Mouse (Mus musculus): ENCODE results near the gene Katnb1. TPM values are rescaled to one million over a fixed set of nuclear protein-coding genes. Genes with fewer than 3 reads are reported as not detected.

Katnb1 gene
- total RNA-seq, 2 experiments from 2014 or later, result 43.9 to 47.2 TPM

GRCm38 (mm10) chr8:95136218-95136617 is 55.2 kb downstream of the Katnb1 start:
- no peak for DNase-seq (ENCODE audit: low spot score in 2 of 2)
- intact Hi-C loops (cut with DNase I), result loop anchor here (10.0 kb wide), 1 partner anchor 69 kb away; the partner anchor contains the start of gene Kifc3

GRCm38 (mm10) chr8:95137201-95137600 is 56.2 kb downstream of the Katnb1 start:
- intact Hi-C loops (cut with DNase I), result loop anchor here (10.0 kb wide), 1 partner anchor 68 kb away; the partner anchor contains the start of gene Kifc3
- DNase-seq (ENCODE audit: low spot score in 2 of 2), result no peak

- DNase-seq (ENCODE audit: low spot score in 2 of 2), result no peak
- intact Hi-C loops (cut with DNase I), result loop anchor here (10.0 kb wide), 1 partner anchor 67 kb away; the partner anchor contains the start of gene Kifc3
Measured at GRCm38 (mm10) chr8:95137641-95138098, 56.7 kb downstream of the Katnb1 start.

DNA sequence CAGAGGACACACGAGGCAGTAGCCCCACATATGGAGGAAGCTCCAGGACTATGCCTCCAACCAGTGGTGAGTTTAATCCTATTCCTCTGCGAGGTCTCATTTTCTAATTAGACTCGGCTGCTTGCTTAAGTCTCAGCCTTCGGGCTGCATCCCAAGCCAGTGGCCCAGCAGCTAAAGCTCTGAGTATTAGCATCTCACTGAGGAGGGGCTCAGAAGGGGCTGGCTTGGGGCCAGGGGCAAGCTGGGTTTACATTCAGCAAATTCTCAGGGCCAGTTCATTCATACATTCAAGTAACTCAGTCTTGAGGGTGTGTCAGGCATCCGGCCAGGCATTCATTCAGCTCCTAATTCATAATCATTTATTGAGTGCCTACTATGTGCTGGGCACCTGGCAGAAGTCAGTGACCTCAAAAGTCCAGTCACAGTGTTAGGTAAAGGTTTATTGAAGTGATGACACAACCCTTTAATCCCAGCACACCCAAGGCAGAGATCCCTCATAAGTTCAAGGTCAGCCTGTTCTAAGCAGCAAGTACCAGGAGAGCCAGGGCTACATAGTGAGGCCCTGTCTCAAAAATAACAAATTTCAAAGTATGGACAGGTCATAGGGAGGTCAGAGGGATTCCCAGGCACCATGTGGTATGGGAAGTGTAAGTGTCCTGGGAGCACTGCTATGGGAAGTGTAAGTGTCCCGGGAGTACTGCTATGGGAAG is 57.5 kb downstream of the Katnb1 start:
- intact Hi-C loops (cut with DNase I), result loop anchor here (10.0 kb wide), 1 partner anchor 66 kb away; the partner anchor contains the start of gene Kifc3
- no peak for DNase-seq (ENCODE audit: low spot score in 2 of 2)

DNA sequence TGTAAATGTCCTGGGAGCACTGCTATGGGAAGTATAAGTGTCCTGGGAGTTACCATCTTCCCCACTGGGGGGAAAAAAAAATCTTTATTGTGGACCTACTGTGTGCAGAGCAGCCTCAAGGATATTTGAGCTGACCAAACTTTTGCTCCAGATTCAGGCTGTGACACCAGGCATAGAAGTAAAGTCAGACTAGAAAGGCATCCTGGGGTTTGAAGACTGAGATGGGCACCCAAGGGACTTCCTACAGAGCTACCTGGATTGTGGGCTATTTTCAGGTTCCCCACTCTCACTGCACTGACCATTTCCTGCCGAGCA is 58.0 kb downstream of the Katnb1 start:
- intact Hi-C loops (cut with DNase I), result loop anchor here (10.0 kb wide), 1 partner anchor 66 kb away; the partner anchor contains the start of gene Kifc3
- DNase-seq (ENCODE audit: low spot score in 2 of 2), result no peak

DNA sequence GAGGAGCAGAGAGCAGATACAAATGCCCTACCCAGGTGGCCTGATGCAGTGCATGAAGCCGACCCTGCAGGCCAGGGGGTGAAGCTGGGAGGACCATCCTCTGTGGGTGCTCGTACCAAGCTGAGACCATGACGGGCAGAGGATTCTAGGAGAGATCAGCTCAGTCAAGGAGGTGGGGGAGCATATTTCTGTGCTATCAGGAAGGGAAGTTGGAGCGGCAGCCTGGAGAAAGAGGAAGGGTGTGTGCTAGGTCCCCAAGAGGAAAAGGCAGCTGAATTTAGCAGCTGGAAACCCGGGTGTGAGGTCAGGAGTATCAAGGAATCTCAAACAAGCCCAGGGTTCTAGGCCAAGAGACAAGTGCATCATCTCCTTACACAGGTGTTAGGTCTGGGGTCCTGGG is 59.6 kb downstream of the Katnb1 start:
- intact Hi-C loops (cut with DNase I), result no loop called here
- no peak for DNase-seq (ENCODE audit: low spot score in 2 of 2)

DNA sequence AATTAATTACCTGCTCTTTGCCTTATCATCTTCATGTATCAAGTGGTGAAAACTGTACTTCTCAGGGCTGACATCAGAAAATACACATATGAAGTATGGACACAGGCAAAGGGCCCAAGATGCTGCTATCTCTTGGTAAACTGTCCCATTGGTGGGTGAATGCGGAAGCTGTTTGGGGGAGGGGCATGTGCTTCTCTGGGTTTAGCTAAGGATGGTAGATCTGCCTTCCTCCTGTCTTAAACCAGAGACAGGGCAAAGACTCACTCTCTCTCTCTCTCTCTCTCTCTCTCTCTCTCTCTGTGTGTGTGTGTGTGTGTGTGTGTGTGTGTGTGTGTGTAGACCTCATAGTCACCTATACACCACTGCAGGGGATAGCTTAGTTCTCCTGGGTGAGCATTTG is 60.0 kb downstream of the Katnb1 start:
- intact Hi-C loops (cut with DNase I), result no loop called here
- no peak for DNase-seq (ENCODE audit: low spot score in 2 of 2)

GRCm38 (mm10) chr8:95141469-95142074 is 60.6 kb downstream of the Katnb1 start:
- intact Hi-C loops (cut with DNase I), result no loop called here
- DNase-seq (ENCODE audit: low spot score in 2 of 2), result no peak

GRCm38 (mm10) chr8:95142075-95142831 is 61.3 kb downstream of the Katnb1 start:
- DNase-seq (ENCODE audit: low spot score in 2 of 2), result peak; percentile 91
- intact Hi-C loops (cut with DNase I), result no loop called here

DNA sequence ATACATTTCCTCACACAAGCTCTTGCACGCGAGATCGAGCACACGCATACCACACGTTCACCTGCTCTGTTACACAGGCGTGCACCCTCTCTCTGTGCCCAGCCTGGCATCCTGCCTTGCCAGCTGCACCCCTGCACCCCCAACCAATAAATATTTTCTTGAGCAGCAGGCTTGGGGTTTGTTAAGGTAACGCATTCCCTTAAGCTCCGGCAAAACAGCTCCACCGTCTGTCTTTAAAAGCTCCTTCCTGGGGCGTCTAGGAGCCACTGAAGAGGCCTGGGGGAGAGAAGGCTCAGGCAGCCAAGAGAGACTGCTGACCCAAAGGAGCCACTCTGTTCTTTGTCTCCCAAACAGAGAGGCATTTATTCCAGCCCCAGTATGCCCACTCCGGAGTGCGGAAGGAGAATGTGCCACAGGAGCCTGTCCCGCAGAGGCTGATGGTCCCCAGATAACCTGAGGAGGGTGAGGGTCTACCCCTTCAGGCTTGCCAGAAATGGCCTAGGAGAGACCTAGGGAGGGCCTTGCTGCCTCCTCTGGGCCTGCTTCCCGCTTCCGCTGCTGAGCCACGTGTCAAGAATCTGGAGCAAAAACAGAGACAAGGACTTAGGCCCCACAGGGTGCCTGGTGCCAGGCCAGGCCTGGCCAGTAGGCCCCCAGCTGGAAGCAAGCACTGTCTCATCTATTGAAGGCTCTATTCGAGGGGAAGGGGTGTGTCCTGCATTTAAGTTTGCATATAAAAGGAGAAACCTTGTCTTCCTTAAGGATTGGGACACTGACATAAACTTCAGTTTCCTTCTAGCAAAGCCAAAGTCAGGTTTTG is 62.2 kb downstream of the Katnb1 start:
- peak; percentile 48 to 54 for DNase-seq (ENCODE audit: low spot score in 2 of 2)
- intact Hi-C loops (cut with DNase I), result no loop called here

DNA sequence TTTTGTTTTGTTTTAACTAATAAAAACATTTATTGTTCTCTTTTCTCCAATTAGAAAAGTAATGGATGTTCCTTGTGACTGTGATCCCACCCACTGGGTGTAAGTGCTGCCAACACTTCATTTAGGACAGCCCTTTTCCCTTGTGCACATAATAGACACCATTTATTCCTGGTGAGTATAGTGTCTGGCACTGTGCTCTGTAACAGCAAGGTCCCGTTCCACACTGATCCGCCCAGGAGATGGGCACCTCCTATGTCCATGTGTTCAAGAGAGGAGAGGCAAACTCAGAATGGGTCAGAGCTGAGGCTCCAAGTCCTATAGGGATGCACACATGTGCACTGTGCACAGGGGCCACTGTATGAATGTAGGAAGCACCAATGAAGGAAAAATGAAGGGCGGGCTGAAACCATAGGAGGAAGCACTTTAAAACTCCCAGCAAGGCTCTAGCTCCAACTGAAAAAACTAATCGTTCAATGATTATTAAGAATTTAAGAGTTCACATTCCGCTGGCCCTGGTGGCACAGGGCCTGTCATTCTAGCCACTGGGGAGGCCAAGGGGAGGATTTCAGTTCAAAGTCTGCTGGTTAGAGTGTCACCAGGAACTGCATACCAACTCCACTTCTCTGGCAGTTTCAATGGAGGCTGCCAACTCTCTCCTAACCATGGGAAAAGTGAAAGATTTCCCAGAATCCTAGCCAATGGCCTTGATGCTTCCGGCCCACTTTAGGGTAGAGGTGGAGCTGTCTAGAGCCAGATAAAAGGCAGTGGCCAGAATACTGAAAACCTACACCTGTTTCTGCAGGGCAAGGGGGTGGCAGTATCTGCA is 63.0 kb downstream of the Katnb1 start:
- intact Hi-C loops (cut with DNase I), result no loop called here
- DNase-seq (ENCODE audit: low spot score in 2 of 2), result no peak

- intact Hi-C loops (cut with DNase I), result no loop called here
- no peak for DNase-seq (ENCODE audit: low spot score in 2 of 2)
Measured at GRCm38 (mm10) chr8:95144631-95145015, 63.6 kb downstream of the Katnb1 start.

GRCm38 (mm10) chr8:95146044-95146745 is 65.2 kb downstream of the Katnb1 start:
- intact Hi-C loops (cut with DNase I), result no loop called here

DNA sequence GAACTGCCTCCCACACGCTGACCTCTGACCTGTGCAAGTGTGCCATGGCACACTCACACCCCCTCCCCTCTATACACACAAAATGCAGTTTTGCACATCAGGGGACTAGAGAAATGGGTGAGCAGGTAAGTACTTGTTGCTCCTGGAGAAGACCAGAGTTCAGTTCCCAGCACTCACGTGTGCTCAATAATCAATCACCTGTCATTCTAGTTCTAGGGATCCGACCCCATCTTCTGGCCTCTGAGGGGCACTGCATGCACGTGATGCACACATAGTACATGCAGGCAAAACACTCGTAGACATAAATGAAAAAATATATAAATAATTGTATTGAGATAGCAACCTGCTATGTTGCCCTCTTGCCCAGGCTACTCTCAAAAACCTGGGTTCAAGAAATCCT is 65.9 kb downstream of the Katnb1 start:
- DNase-seq (ENCODE audit: low spot score in 2 of 2), result no peak
- intact Hi-C loops (cut with DNase I), result no loop called here

More at GRCm38 (mm10) chr8:95146044-95146745, 65.2 kb downstream of the Katnb1 start:
- DNase-seq (ENCODE audit: low spot score in 2 of 2), result no peak

GRCm38 (mm10) chr8:95149426-95149825 is 68.4 kb downstream of the Katnb1 start:
- intact Hi-C loops (cut with DNase I), result no loop called here
- no peak for DNase-seq (ENCODE audit: low spot score in 2 of 2)

DNA sequence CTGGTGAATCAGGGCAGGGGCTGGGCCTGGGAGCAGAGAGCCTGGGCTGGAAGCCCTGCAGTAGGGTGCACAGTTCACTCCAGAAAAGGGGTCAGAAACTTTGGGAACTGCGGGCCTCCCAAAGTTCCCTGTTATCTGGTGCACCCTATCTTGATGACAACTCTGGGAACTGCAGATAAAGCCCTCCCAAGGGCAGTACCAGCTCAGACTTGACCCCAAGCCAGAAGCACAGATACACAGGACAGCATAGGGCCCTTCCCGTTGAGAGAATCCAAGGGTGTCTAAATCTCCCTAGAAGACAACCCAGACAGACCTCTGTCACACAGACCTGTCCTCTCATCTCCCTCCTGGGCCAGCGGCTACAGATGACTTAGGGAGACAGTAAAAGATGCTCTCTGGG is 69.6 kb downstream of the Katnb1 start:
- DNase-seq (ENCODE audit: low spot score in 2 of 2), result no peak
- intact Hi-C loops (cut with DNase I), result no loop called here
